Mouse (Mus musculus): Measurements from ENCODE around the gene Phkg1. TPM values are rescaled to one million over a fixed set of nuclear protein-coding genes. Genes with fewer than 3 reads are reported as not detected.

Gene Phkg1
- polyA plus RNA-seq (2012; rRNA removed) = 0.03 and 0.06 TPM in 2 replicates

DNA sequence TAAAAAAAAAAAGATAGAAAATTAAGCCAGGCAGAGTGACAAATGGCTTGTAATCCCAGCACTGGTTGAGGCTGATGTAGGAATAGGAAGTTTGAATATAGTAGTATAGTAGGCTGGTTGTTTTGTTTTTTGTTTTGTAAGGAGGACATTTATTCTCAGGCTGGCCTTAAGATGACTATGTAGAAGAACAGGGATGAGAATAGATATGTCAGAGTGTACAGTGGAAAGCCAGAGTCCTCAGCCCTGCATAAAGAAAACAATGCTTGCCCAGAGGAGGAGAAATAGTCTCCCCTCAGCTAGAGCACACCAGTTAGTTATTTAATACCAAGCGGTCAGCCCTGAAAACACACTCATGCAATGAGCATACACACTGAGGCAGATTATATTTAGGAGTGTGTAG, at the start of gene Phkg1:
Gene Phkg1 (minus strand): TSS at position 101 of the 400 bp plus-strand sequence.

DNA sequence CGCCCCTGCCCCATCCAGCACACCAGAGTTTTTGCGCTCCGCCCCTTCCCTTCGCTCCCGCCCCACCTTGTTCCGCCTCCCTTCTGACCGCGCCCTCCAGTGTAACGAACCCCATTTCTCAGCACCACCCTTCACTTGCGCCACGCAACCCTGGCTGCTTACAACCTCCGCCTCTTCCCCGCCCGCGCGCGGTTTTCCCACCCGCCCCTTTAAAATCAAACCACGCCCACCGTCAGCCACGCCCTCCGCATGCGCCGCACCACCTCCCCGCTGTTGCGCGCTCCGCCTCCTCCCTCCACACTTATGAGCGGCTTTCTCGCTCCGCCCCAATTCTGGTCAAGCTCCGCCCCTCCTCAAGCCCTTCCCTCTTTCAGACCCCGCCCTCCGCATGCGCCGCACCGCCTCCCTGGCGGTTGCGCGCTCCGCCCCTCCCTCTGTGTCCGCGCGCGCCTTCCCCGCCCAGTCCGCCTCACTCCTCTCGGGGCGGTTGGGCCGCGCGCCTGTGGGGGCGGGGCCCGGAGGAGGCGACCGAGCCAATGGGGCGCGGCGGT, 43.2 kb upstream of the Phkg1 start, which contains the start of gene Vkorc1l1:
Gene Vkorc1l1 (plus strand): TSS at position 476 of the 551 bp plus-strand sequence.

DNA sequence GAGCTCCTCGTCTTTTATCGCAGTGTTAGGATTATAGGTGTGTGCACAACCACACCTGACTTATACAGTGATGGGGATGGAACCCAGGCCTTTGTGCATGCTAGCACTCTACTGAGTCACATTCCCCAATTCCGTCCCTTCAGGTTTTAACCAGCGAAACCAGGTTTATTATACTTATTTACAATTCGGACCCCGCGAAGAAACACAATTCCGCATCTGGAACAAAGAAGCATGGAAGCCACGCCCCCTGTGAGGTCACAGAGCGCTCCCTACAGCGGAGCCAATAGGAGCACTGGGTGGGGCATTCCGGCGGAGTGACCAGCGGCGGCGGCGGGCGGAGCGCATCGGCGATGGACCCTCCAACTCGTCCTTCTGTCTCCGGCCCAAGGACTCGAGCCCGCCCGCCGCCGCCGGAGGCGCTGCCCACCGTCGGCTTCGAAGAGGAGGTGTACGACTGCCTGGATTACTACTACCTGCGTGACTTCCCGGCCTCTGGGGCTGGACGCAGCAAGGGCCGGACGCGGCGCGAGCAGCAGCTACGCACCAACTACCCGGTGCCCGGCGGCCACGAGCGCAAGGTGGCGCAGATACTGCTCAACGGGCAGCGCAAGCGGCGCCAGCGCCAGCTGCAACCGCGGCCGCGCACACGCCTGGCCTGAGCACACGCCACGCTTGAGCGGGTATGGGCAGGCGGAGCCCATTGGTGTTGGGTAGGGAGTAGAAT, 10.1 kb upstream of the Phkg1 start, which contains the start of gene Nupr1l:
Gene Nupr1l (plus strand): TSS at position 299 of the 724 bp plus-strand sequence.

DNA sequence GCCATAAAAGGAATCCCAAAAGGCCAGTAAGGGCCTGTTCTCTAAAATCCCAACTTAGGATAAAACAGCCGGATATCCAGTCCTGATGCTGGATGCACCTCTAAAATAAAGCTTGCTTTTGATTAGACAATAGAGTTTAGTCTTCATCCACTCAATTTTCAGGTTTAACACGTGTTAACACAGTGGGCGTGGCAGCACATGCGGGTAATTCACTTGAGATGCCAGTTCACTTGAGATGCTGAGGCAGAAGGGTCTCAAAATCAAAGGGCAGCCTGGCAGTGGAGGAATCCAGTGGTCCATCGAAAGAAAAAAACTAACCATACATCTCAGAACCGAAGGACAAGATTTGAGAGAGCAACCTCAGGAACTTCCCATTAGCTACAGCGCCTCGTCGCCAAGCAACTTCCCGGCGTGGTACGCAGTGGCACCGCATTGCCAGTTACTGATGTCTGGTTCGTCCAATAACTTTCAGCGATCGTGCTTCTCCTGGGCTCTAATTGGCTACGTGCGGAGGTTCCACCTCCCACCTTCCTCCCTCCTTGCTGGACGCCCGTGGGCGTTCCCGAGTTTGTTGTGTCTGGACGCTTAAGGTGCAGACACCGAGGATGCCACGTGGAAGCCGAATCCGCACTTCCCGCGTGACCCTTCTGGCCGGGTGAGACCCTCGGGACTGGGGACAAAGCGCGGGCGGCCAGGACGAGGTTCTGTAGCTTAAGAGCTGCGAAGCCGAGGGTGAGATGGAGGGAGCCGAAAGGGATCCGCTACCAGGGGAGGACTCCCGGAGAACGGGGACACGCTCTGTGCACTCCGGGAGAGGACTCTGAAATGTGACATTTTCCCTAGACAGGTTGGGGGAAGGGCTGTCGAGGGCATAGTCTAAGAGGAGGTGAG, 2.9 kb downstream of the Phkg1 start, which contains the start of gene Zbed5:
Gene Zbed5 (plus strand): TSS at position 526 of the 891 bp plus-strand sequence.

DNA sequence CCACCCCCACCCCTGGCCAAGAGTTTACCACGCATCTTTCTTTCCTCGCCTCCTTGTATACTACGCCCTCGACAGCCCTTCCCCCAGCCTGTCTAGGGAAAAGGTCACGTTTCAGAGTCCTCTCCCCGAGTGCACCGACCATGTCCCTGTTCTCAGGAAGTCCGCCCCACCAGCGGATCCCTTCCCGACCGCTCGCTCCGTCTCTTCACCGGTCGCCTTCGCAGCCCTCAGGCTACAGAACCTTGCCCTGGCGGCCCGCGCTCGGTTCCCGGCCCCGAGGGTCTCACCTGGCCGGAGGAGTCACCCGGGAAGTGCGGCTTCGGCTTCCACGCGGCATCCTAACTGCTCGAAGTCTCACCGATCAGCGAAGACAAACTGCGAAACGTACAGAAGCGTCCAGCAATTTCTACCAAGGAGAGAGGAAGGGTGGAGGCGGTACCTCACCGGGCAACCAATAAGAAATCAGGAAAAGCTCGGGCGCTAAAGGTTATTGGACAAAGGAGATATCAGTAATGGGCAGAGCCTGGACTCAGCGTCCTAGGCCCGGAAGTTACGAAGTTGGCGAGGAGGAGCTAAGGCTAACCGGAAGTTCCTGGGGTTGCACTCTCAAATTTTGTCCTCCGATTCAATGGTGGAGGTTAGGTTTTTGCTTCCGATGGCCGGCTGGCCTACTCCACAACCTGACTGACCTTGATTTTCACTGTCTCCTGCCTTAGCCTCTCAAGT, 11.3 kb downstream of the Phkg1 start, which contains the start of gene Chchd2:
Gene Chchd2 (minus strand): TSS at position 560 of the 726 bp plus-strand sequence.

DNA sequence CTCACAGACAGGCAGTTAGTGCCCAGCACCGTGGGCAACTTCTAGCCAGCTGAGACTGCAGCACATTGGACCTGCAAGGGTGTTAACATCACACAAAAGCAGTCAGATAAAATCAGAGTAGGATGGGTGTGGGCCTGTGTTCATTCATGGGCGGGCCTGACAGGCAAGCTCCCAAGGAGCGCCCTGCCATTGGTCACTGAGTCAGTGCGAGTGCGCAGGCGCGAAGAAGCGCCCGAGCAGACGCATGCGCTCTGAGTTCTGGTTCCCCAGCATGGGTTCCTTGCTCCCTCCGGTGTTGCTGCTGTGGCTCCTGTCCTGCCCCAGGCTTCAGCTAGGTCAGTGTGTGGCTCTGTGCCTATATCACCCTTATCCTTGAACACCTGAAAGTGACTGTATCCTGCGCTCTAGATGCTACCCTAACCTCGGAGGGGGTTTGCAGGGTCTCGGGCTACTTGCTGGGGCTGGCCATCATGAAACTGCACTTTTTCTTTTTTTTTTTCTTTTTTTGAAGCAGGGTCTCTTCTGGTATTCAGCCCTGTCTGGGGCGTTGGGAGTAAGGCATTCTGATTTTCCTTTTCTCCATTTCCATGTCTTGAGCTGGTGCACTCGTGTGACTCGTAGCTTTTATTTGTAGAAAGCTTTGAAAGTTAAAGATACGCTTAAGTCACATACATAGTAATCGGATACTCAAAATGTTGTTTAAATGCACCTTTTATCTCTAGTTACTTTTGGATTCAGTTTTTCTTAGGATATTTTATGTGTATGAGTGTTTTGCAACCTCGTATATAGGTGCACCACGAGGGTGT, 51.4 kb downstream of the Phkg1 start, which contains the start of gene Sumf2:
Gene Sumf2 (plus strand): TSS at position 235 of the 806 bp plus-strand sequence.

Other genes with a start within 250 kb of the Phkg1 start
- 0.64 and 0.77 TPM in 2 replicates for gene Zfp11, start 228.4 kb downstream of the Phkg1 start, polyA plus RNA-seq (2012; rRNA removed)
- gene Sept14, start 190.0 kb downstream of the Phkg1 start, polyA plus RNA-seq (2012; rRNA removed) = not detected in 2 replicates
- gene Mrps17, start 183.1 kb downstream of the Phkg1 start, polyA plus RNA-seq (2012; rRNA removed) = 60.6 and 67.8 TPM in 2 replicates
- gene Nipsnap2, start 173.5 kb downstream of the Phkg1 start, polyA plus RNA-seq (2012; rRNA removed) = 17.5 and 22.0 TPM in 2 replicates
- 28.9 and 31.9 TPM in 2 replicates for gene Psph, start 111.1 kb downstream of the Phkg1 start, polyA plus RNA-seq (2012; rRNA removed)
- 8.7 and 9.7 TPM in 2 replicates for gene Sumf2, start 51.6 kb downstream of the Phkg1 start, polyA plus RNA-seq (2012; rRNA removed)
- 756 and 757 TPM in 2 replicates for gene Chchd2, start 11.1 kb downstream of the Phkg1 start, polyA plus RNA-seq (2012; rRNA removed)
- 2.2 and 2.3 TPM in 2 replicates for gene Zbed5, start 2.8 kb downstream of the Phkg1 start, polyA plus RNA-seq (2012; rRNA removed)
- gene Nupr1l, start 10.0 kb upstream of the Phkg1 start, polyA plus RNA-seq (2012; rRNA removed) = 0.84 and 0.87 TPM in 2 replicates
- gene Vkorc1l1, start 43.4 kb upstream of the Phkg1 start, polyA plus RNA-seq (2012; rRNA removed) = 16.9 and 17.0 TPM in 2 replicates
- 16.6 and 17.4 TPM in 2 replicates for gene Gusb, start 104.5 kb upstream of the Phkg1 start, polyA plus RNA-seq (2012; rRNA removed)
- gene Asl, start 130.7 kb upstream of the Phkg1 start, polyA plus RNA-seq (2012; rRNA removed) = 103 and 107 TPM in 2 replicates
- 13.7 and 13.9 TPM in 2 replicates for gene Crcp, start 130.7 kb upstream of the Phkg1 start, polyA plus RNA-seq (2012; rRNA removed)
- 12.0 and 12.4 TPM in 2 replicates for gene Tpst1, start 174.8 kb upstream of the Phkg1 start, polyA plus RNA-seq (2012; rRNA removed)
- gene Kctd7, start 246.3 kb upstream of the Phkg1 start, polyA plus RNA-seq (2012; rRNA removed) = 3.0 and 3.6 TPM in 2 replicates

Measured in liver, embryonic 18 days (tissue).